Mouse (Mus musculus): ENCODE data around the gene Gimap9.
A peak's percentile ranks its signal among the peaks of the same experiment; 100 is the strongest.

Gene Gimap9

GRCm38 (mm10) chr6:48675931-48676859 lies at the start of gene Gimap9:
TSS of gene Gimap9 (plus strand) at chr6:48676129.
- no peak for DNase-seq (ENCODE audit: low spot score)

- no peak for DNase-seq (ENCODE audit: low spot score)
Observed at GRCm38 (mm10) chr6:48626464-48626863, 49.5 kb upstream of the Gimap9 start, which contains the start of gene AI854703. TSS of gene AI854703 (plus strand) at chr6:48626764.

- peak; percentile 41 for DNase-seq (ENCODE audit: low spot score)
Observed at GRCm38 (mm10) chr6:48626984-48627383, 48.9 kb upstream of the Gimap9 start.

- no peak for DNase-seq (ENCODE audit: low spot score)
Observed at GRCm38 (mm10) chr6:48627511-48627924, 48.4 kb upstream of the Gimap9 start.

GRCm38 (mm10) chr6:48628377-48628776 lies 47.6 kb upstream of the Gimap9 start:
- no peak for DNase-seq (ENCODE audit: low spot score)

GRCm38 (mm10) chr6:48628808-48629660 lies 46.9 kb upstream of the Gimap9 start:
- DNase-seq (ENCODE audit: low spot score), result peak; percentile 11

- no peak for DNase-seq (ENCODE audit: low spot score)
Observed at GRCm38 (mm10) chr6:48629661-48630034, 46.3 kb upstream of the Gimap9 start.

GRCm38 (mm10) chr6:48630831-48631230 lies 45.1 kb upstream of the Gimap9 start:
- no peak for DNase-seq (ENCODE audit: low spot score)

- DNase-seq (ENCODE audit: low spot score), result no peak
Observed at GRCm38 (mm10) chr6:48635105-48635504, 40.8 kb upstream of the Gimap9 start.

GRCm38 (mm10) chr6:48636515-48636914 lies 39.4 kb upstream of the Gimap9 start:
- no peak for DNase-seq (ENCODE audit: low spot score)

GRCm38 (mm10) chr6:48637811-48638500 lies 38.0 kb upstream of the Gimap9 start:
- no peak for DNase-seq (ENCODE audit: low spot score)

GRCm38 (mm10) chr6:48638553-48638952 lies 37.4 kb upstream of the Gimap9 start:
- no peak for DNase-seq (ENCODE audit: low spot score)

- DNase-seq (ENCODE audit: low spot score), result no peak
Observed at GRCm38 (mm10) chr6:48641391-48641790, 34.5 kb upstream of the Gimap9 start.

- no peak for DNase-seq (ENCODE audit: low spot score)
Observed at GRCm38 (mm10) chr6:48642764-48643292, 33.1 kb upstream of the Gimap9 start.

GRCm38 (mm10) chr6:48645660-48646308 lies 30.1 kb upstream of the Gimap9 start:
- peak; percentile 32 for DNase-seq (ENCODE audit: low spot score)

GRCm38 (mm10) chr6:48646309-48646690 lies 29.6 kb upstream of the Gimap9 start:
- no peak for DNase-seq (ENCODE audit: low spot score)

- no peak for DNase-seq (ENCODE audit: low spot score)
Observed at GRCm38 (mm10) chr6:48646995-48647394, 28.9 kb upstream of the Gimap9 start, which contains the start of gene Gimap8. TSS of gene Gimap8 (plus strand) at chr6:48647234.

- DNase-seq (ENCODE audit: low spot score), result no peak
Observed at GRCm38 (mm10) chr6:48647611-48648010, 28.3 kb upstream of the Gimap9 start.

GRCm38 (mm10) chr6:48648779-48649178 lies 27.1 kb upstream of the Gimap9 start:
- no peak for DNase-seq (ENCODE audit: low spot score)

GRCm38 (mm10) chr6:48650041-48650440 lies 25.9 kb upstream of the Gimap9 start:
- no peak for DNase-seq (ENCODE audit: low spot score)

GRCm38 (mm10) chr6:48658721-48659120 lies 17.2 kb upstream of the Gimap9 start:
- no peak for DNase-seq (ENCODE audit: low spot score)
